Mouse (Mus musculus) heart, postnatal 0 days (tissue): Measurements from ENCODE around the gene Zfp697.

ENCODE experiments used
- CTCF ChIP-seq: IDR thresholded peaks from 2 replicates; pipeline ENCODE4 v1.5.1; 2016; ENCODE audit warnings: antibody characterized with exemption, control low read depth, low read depth
- EP300 ChIP-seq: IDR thresholded peaks from 2 replicates; pipeline ENCODE4 v1.6.1; 2016; ENCODE audit warnings: antibody characterized with exemption, low read depth

GRCm38 (mm10) chr3:98427600-98428448, 45.6 kb downstream of the Zfp697 start:
- TF ChIP-seq CTCF (no peak), EP300 (no peak)
